Mouse (Mus musculus) intestine, embryonic 15.5 days (tissue): ENCODE measurements around the gene Ceacam1. TPM values are rescaled to one million over a fixed set of nuclear protein-coding genes. Genes with fewer than 3 reads are reported as not detected.
"Not testable (repeated sequence)": the region's sequence is repeated elsewhere in the genome, so short reads cannot be mapped to it uniquely, and the experiment has no call there.

ENCODE experiments used
- ATAC-seq: fragments of 200-750 bp; cut with Nextera tagmentation; 2 replicates; pipeline ENCODE4 v1.8.0; 2017; ENCODE audit warnings: moderate TSS enrichment, moderate library complexity
- H3K27ac ChIP-seq: fragments of 300-500 bp; sonication (generic); 2 replicates; pipeline ENCODE4 v1.5.1; 2015; ENCODE audit warnings: mild to moderate bottlenecking, inconsistent platforms
- H3K27me3 ChIP-seq: fragments of 300-500 bp; sonication (generic); replicated peaks from 2 replicates; pipeline ENCODE4 v1.6.1; 2015; ENCODE audit warnings: inconsistent platforms
- H3K36me3 ChIP-seq: fragments of 300-500 bp; sonication (generic); 2 replicates; pipeline ENCODE4 v1.6.1; 2015; ENCODE audit warnings: inconsistent platforms
- H3K4me1 ChIP-seq: fragments of 300-500 bp; sonication (generic); replicated peaks from 2 replicates; pipeline ENCODE4 v1.6.1; 2015; ENCODE audit warnings: inconsistent platforms
- H3K4me2 ChIP-seq: fragments of 300-500 bp; sonication (generic); replicated peaks from 2 replicates; pipeline ENCODE4 v1.6.1; 2015; ENCODE audit warnings: mild to moderate bottlenecking, inconsistent platforms
- H3K4me3 ChIP-seq: fragments of 300-500 bp; sonication (generic); replicated peaks from 2 replicates; pipeline ENCODE4 v1.5.1; 2015; ENCODE audit warnings: inconsistent platforms
- H3K9ac ChIP-seq: fragments of 300-500 bp; sonication (generic); 2 replicates; pipeline ENCODE4 v1.6.1; 2015; ENCODE audit warnings: inconsistent platforms
- H3K9me3 ChIP-seq: fragments of 300-500 bp; sonication (generic); 2 replicates; pipeline ENCODE4 v1.6.1; 2016; ENCODE audit warnings: inconsistent platforms
- WGBS: fragments of 180-500 bp; shearing (Covaris S2); methylation state at CpG from one replicate; pipeline ENCODE4 v1.1.7; 2015; 5-methylcytosine and 5-hydroxymethylcytosine counted together
- polyA plus RNA-seq: library from polyadenylated mRNA; unstranded; fragments of >200 nt; fragmentation: Nextera tagmentation; extraction: Ambion mirVana; gene quantifications from 2 replicates; pipeline ENCODE4 v1.2.1, GENCODE M21; 2015

Gene Ceacam1
- polyA plus RNA-seq, 1 experiment from 2014 or later: 31.4 TPM

DNA sequence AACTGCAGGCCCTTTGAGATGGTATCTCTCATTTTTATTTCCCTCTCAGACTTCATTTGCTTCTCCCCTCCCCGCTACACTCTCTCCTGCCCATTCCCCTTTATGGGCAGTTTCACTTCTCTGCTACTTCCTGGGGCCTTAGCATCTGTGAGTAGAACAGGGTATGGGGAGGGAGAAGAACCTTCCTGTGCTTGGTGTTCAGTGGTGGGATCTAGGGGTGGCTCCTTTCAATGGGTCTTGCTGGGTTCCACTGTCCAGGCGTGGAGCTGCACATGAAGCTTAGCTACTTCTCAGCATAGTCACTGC is 41.9 kb downstream of the Ceacam1 start:
- Histone ChIP-seq H3K27ac (peak overlapping the region; percentile 1; the same call in 1 of the 2 replicates), H3K9me3 (no peaks in the 10 kb centered on the region), H3K4me1 (peaks cover 28% of the 10 kb centered on the region), H3K36me3 (no peaks in the 10 kb centered on the region), H3K27me3 (no peaks in the 10 kb centered on the region), H3K9ac (no peak overlapping the region), H3K4me3 (no peak overlapping the region), H3K4me2 (no peak overlapping the region)
- 82% methylated on average over 2 of the region's 2 CpGs for WGBS
- no peak for ATAC-seq

DNA sequence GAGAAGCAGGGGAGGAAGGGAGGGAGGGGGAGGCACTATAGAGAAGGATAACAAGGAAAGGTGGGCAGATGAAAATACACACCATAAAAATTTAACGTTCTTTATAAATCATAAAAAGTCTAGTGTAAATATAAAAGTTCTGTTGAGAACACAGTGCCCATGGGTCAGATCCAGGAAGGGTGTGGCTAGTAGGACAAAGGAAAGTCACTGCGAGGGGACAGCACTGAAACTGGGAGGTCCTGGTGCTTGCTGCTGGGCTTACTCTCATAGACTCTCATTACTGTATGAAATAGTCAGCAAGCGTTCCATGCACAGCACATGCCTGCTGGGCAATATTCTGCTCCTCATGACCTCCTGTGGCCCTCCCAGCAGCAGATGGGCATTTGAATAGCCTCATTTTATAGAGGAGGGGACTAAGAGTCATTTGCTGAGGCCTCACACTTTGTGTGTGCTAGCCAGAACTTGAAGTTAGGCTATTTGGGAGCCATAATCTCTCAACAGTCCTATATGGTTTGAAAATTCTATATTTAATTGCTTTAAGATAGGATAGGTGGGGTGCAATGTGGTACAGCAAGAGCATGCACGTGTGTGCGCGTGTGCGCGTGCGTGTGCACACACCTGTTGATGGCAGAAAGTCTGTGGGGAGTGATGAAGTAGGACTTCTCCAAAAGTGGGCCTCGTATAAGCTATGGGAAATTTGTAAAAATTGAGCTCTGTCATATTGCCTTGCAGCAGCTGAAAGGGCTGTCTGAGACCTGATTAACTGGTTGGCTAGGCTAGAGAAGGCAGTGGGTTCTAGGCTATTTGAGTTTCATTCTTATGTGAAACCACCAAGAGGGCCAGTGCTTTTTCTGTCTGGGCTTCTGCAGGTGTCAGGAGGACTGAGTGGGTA is 42.5 kb downstream of the Ceacam1 start:
- H3K4me2 ChIP-seq: no peak overlapping the region
- no peak overlapping the region for H3K9ac ChIP-seq
- no peaks in the 10 kb centered on the region for H3K27me3 ChIP-seq
- H3K9me3 ChIP-seq: no peaks in the 10 kb centered on the region
- peak overlapping the region; percentile 61; the same call in 1 of the 2 replicates for H3K27ac ChIP-seq
- 80% methylated on average over 10 of the region's 10 CpGs for WGBS
- H3K4me3 ChIP-seq: no peak overlapping the region
- no peaks in the 10 kb centered on the region for H3K36me3 ChIP-seq
- ATAC-seq: no peak
- H3K4me1 ChIP-seq: peaks cover 23% of the 10 kb centered on the region

DNA sequence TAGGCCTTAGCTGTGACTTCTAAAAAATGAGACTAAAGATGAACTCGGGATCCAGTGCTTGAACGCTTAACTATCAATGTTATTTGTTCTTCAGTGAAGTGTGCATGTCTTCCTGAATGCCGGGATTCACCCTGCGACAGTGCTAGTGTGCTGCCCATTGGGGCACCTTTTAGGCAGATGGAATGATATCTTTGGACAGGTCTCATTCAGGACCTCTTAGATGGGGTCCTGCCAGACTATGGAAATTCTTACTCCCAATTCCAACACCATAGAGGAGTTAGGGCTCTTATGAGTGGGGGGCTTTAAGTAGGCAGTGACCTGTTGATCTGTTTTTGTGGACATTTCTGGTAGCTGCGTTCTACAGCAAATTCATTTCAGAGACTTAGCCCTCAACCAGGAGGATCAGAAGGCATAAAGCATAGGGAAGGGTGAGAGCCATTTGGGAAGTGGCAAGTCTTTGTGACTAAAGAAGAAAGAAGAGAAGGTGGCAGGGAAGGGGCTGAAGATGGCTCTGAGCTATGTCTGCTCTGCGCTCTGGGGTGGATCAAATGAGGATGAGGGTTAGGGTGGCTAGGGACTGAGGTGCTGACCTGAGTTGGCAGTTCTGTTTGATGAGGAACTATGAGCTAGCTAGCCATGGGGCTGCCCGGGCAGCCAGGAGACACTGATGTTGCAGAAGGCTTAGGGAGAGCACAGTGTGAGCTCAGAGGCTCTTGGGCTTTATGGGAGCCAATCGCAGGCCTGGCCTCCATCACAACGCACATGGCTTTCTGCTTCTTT is 43.4 kb downstream of the Ceacam1 start:
- no peak overlapping the region for H3K4me3 ChIP-seq
- H3K9me3 ChIP-seq: no peaks in the 10 kb centered on the region
- H3K4me2 ChIP-seq: no peak overlapping the region
- H3K9ac ChIP-seq: no peak overlapping the region
- H3K27ac ChIP-seq: peak overlapping the region; percentile 61
- WGBS: 85% methylated on average over 9 of the region's 9 CpGs
- no peaks in the 10 kb centered on the region for H3K27me3 ChIP-seq
- ATAC-seq: no peak
- peaks cover 23% of the 10 kb centered on the region for H3K4me1 ChIP-seq
- H3K36me3 ChIP-seq: no peaks in the 10 kb centered on the region

DNA sequence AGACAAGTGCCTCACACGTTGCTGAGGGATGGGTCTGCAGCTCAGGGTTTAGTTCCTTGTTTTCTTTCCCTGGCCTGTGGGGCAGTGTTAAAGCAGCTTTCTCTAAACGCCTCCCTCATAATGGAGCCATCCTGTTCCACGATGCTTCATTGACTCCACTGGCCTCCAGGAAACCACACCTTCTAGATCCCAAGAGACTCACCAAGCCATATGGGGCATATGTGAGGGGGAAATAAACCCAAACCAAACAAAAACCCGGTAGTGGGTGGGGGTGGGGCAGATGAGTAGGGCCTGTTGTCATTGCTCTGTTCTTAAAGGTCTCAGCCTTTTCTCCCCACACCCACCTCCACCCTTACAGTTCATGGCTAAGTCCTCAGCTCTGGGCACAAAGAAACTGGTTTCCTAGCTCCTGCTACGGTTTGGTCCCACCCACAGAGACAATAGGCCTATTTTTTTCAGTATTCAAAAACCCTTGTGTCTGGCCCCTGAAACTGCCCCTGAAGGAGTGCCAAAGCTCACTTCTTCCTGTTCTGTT is 44.3 kb downstream of the Ceacam1 start:
- H3K4me2 ChIP-seq: no peak overlapping the region
- H3K9me3 ChIP-seq: no peaks in the 10 kb centered on the region
- H3K4me3 ChIP-seq: no peak overlapping the region
- no peaks in the 10 kb centered on the region for H3K36me3 ChIP-seq
- peak overlapping the region; percentile 61 for H3K27ac ChIP-seq
- H3K4me1 ChIP-seq: peaks cover 23% of the 10 kb centered on the region
- WGBS: 13% methylated on average over 5 of the region's 5 CpGs
- no peak overlapping the region for H3K9ac ChIP-seq
- H3K27me3 ChIP-seq: no peaks in the 10 kb centered on the region
- peak; percentile 73 for ATAC-seq

DNA sequence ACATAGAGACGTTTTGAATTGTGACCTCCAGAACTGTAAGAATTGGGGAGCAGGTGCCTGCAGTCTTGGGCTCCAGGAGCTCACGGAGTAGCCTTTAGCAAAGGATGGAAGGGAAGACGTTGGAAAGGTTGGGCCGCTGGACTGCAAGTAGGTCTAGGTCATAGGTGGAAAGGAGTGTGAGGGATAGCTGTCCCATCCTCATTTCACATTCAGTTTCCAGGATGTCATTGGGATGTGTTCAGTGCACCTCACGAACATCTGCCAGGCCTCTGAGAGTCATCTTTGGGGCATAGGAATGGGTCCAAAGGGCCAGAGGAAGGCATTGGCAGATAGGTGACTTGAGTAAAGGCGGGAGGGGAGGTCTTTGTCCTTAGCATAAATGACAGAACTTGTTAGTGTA is 45.0 kb downstream of the Ceacam1 start:
- Histone ChIP-seq H3K9ac (no peak overlapping the region), H3K4me2 (no peak overlapping the region), H3K9me3 (no peaks in the 10 kb centered on the region), H3K27me3 (no peaks in the 10 kb centered on the region), H3K4me1 (peaks cover 23% of the 10 kb centered on the region), H3K4me3 (no peak overlapping the region), H3K27ac (peak overlapping the region; percentile 37; the same call in 1 of the 2 replicates), H3K36me3 (no peaks in the 10 kb centered on the region)
- WGBS: 88% methylated on average over 6 of the region's 6 CpGs
- ATAC-seq: no peak

DNA sequence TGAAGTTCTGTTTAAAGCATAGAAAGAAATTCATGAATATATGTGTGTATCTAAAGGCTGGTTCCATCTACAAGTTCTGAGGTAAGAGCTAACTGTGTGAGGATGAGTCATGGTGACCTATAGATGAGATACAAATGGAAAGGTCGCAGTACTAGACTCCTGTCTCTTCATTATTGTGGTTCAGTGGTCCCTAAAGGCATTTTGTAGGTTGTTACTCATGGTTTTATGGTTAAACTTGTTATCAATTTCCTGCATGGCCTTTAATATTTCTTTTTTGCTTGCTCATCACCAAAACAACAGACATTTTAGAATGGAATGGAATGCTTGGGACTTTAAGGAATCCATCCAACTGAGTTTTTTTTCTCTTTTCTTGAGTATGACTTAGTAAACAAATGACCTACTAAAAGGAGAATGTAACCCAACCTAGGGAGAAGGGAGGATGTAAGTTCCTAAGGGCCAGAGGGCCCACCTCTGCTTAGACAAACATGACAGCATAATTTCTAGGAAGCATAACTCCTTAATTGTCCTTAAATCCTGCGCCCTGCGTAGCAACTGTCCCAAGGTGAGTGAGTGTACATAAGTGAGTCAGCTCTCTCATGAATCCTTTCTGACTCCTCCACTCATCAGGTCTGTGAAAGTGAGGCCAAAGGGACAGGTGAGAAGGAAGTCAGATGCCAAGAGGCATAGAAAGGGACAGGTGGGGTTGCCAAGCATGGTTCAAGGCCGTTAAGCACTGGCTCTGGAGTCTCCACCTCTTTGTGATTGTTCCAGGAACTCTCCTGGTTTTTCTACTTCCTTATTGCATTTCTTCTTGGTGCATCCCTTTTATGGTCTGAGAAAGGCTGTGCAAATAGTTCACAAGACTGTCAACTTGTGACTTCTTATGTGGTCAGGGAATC is 47.3 kb downstream of the Ceacam1 start:
- 55% methylated on average over 4 of the region's 4 CpGs for WGBS
- ATAC-seq: peak; percentile 89
- no peaks in the 10 kb centered on the region for H3K9me3 ChIP-seq
- no peaks in the 10 kb centered on the region for H3K27me3 ChIP-seq
- peak overlapping the region; percentile 25 for H3K27ac ChIP-seq
- H3K36me3 ChIP-seq: no peaks in the 10 kb centered on the region
- H3K4me3 ChIP-seq: no peak overlapping the region
- peaks cover 19% of the 10 kb centered on the region for H3K4me1 ChIP-seq
- H3K9ac ChIP-seq: no peak overlapping the region
- H3K4me2 ChIP-seq: no peak overlapping the region

DNA sequence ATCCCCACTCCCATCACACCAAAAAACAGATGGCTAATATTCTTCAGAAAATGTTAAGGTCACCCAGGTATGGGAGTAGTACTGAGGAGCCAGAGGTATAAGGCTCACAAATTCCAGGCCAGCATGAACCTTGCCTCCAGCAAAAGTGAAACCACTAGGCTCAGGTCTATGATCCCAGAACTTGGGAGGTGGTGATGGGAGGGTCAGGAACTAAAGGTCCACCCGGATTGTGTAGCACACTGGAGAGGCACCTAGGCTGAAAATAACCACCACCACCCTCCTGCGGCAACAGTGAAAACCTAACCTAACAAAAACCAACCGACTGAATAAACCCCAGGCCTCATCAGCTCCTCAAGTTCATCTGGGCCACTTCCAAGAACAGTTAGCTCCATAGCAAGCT is 49.1 kb downstream of the Ceacam1 start:
- Histone ChIP-seq H3K9me3 (no peaks in the 10 kb centered on the region), H3K27ac (no peak overlapping the region), H3K4me3 (no peak overlapping the region), H3K4me2 (no peak overlapping the region), H3K4me1 (peaks cover 9% of the 10 kb centered on the region), H3K9ac (no peak overlapping the region), H3K27me3 (no peaks in the 10 kb centered on the region), H3K36me3 (no peaks in the 10 kb centered on the region)
- no peak for ATAC-seq
- WGBS: 88% methylated on average over 3 of the region's 3 CpGs

DNA sequence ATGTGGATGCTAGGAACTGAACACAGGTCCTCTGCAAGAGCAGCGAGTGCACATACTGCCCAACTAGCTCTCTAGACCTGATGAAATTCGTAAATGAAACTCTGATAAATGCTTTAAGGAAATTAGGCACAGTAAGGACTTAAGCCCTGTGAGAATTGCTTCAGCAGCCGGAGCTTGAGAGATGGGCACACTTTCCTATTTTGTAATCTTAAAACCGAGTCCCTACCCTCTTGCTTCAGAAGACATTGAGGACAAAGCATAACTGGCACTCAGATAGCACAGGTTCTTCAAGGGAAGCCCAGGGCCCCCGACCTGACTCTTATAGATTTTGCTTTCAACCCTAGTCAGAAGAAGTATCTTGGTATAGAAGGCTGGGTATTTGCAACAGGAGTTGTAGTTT is 50.3 kb downstream of the Ceacam1 start:
- H3K4me2 ChIP-seq: no peak overlapping the region
- no peak overlapping the region for H3K9ac ChIP-seq
- H3K27me3 ChIP-seq: no peaks in the 10 kb centered on the region
- no peak overlapping the region for H3K4me3 ChIP-seq
- no peaks in the 10 kb centered on the region; the same call in 1 of the 2 replicates for H3K4me1 ChIP-seq
- H3K36me3 ChIP-seq: no peaks in the 10 kb centered on the region
- ATAC-seq: no peak
- 87% methylated on average over 5 of the region's 5 CpGs for WGBS
- H3K27ac ChIP-seq: no peak overlapping the region
- H3K9me3 ChIP-seq: no peaks in the 10 kb centered on the region

DNA sequence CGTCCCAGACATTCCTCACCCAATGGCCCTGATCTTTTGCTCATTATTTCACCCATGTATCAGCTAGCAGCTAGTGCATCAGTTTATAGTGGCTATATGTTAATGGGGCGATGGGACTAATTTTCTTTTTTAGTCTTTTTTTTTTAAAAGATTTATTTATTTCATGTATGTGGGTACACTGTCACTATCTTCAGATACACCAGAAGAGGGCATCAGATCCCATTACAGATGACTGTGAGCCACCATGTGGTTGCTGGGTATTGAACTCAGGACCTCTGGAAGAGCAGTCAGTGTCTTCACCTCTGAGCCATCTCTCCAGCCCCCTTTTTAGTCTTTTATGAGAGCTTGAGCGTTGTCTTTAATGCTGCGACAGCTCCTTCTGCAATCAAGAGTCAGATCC is 51.0 kb downstream of the Ceacam1 start:
- not testable (repeated sequence) for H3K36me3 ChIP-seq, H3K9me3 ChIP-seq, H3K4me3 ChIP-seq, H3K4me1 ChIP-seq, H3K9ac ChIP-seq, ATAC-seq, H3K27ac ChIP-seq, H3K4me2 ChIP-seq, H3K27me3 ChIP-seq
- WGBS: 88% methylated on average over 4 of the region's 4 CpGs

DNA sequence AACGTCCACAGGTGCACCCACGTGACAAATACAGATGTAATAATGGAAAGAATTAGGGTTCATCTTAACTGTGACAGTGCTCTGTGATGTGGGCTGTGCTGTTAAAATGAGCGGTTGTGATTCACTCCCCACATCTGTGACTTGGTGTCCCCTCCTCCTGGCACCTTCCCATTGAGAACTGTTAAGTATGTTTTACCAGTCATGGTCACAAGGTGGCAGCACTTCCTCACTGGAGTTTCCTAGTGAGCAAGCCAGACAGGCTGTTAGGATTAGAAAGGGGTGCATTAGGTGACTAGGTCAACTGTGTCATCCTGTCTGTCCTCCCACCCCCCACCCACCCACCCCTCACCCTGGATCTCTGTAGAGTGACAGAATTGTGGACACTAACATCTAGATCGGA is 53.0 kb downstream of the Ceacam1 start:
- H3K27ac ChIP-seq: no peak overlapping the region
- H3K4me3 ChIP-seq: no peak overlapping the region
- H3K9ac ChIP-seq: no peak overlapping the region
- H3K36me3 ChIP-seq: no peaks in the 10 kb centered on the region
- 38% methylated on average over 4 of the region's 4 CpGs for WGBS
- H3K4me1 ChIP-seq: no peaks in the 10 kb centered on the region; the same call in 1 of the 2 replicates
- no peak overlapping the region for H3K4me2 ChIP-seq
- no peaks in the 10 kb centered on the region for H3K9me3 ChIP-seq
- H3K27me3 ChIP-seq: no peaks in the 10 kb centered on the region
- peak; percentile 41; the same call in 1 of the 2 replicates for ATAC-seq

DNA sequence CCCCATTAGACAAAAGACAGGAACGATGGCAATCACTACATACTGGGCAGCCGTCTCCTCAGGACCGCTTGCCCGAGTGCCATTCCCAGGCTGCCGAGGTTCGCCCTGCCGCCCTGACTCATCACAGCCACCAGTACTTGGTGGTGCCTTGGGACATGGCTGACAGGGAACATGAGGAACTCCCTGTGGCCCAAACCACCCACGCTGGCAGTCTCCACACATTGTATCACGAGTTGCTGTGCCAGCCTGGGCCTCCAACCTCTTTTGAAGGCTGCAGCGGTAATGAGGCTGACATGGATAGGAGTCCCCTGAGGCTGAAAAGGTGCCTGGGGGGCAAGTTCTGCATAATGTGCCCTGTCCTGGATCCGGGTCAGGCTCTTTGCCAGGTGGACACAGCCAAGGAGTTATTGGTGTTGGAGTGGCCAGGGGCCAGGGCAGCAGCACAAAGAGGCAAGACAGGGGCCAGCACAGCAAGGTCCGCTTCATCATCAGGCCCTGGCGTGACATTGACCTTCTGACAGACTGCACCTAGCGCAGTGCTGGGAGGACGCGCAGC is 55.0 kb downstream of the Ceacam1 start:
- Histone ChIP-seq H3K9ac (no peak overlapping the region), H3K9me3 (no peaks in the 10 kb centered on the region), H3K27ac (no peak overlapping the region), H3K4me3 (no peak overlapping the region), H3K36me3 (no peaks in the 10 kb centered on the region), H3K4me1 (no peaks in the 10 kb centered on the region; the same call in 1 of the 2 replicates), H3K4me2 (no peak overlapping the region), H3K27me3 (no peaks in the 10 kb centered on the region)
- 76% methylated on average over 16 of the region's 16 CpGs for WGBS
- ATAC-seq: no peak
